Mouse (Mus musculus): Measurements from ENCODE around the gene Tst. TPM values are rescaled to one million over a fixed set of nuclear protein-coding genes. Genes with fewer than 3 reads are reported as not detected.

Gene Tst
- 11.5 and 15.6 TPM in 2 replicates for polyA plus RNA-seq (2015; fragmentation: Nextera tagmentation; extraction: Ambion mirVana)

GRCm38 (mm10) chr15:78405517-78406211, at the start of gene Tst:
Gene Tst, minus strand, starts transcription at chr15:78405907.
- no peaks in the 10 kb centered on the region for H3K36me3 ChIP-seq (replicated peaks)
- ATAC-seq (replicated peaks) = peak; percentile 70
- H3K27ac ChIP-seq = peak within 1 kb of the TSS; percentile 85
- no peaks in the 10 kb centered on the region for H3K9me3 ChIP-seq
- peaks cover 30% of the 10 kb centered on the region for H3K27me3 ChIP-seq (replicated peaks)
- peak within 1 kb of the TSS; percentile 59 for H3K4me3 ChIP-seq
- WGBS = 2% methylated on average over 34 of the region's 34 CpGs
- H3K4me2 ChIP-seq = peak within 1 kb of the TSS; percentile 89
- H3K9ac ChIP-seq = peak within 1 kb of the TSS; percentile 62
- H3K4me1 ChIP-seq = peaks cover 41% of the 10 kb centered on the region

GRCm38 (mm10) chr15:78455168-78455567, 49.5 kb upstream of the Tst start:
- WGBS = 66% methylated on average over 4 of the region's 4 CpGs
- H3K4me3 ChIP-seq = no peak overlapping the region
- no peak for ATAC-seq (replicated peaks)
- no peaks in the 10 kb centered on the region for H3K36me3 ChIP-seq (replicated peaks)
- no peaks in the 10 kb centered on the region for H3K4me1 ChIP-seq
- H3K9ac ChIP-seq = no peak overlapping the region
- no peaks in the 10 kb centered on the region for H3K27me3 ChIP-seq (replicated peaks)
- H3K9me3 ChIP-seq = no peaks in the 10 kb centered on the region
- H3K4me2 ChIP-seq = no peak overlapping the region
- no peak overlapping the region for H3K27ac ChIP-seq

GRCm38 (mm10) chr15:78452929-78453328, 47.2 kb upstream of the Tst start:
- Histone ChIP-seq H3K4me2 (no peak overlapping the region), H3K9me3 (no peaks in the 10 kb centered on the region), H3K27me3 (replicated peaks) (no peaks in the 10 kb centered on the region), H3K36me3 (replicated peaks) (no peaks in the 10 kb centered on the region), H3K27ac (no peak overlapping the region), H3K4me1 (peaks cover 4% of the 10 kb centered on the region), H3K4me3 (no peak overlapping the region), H3K9ac (no peak overlapping the region)
- WGBS = 89% methylated on average over 3 of the region's 3 CpGs
- ATAC-seq (replicated peaks) = no peak

GRCm38 (mm10) chr15:78451201-78451600, 45.5 kb upstream of the Tst start:
- Histone ChIP-seq H3K4me2 (no peak overlapping the region), H3K9me3 (no peaks in the 10 kb centered on the region), H3K27ac (no peak overlapping the region), H3K9ac (no peak overlapping the region), H3K27me3 (replicated peaks) (no peaks in the 10 kb centered on the region), H3K36me3 (replicated peaks) (no peaks in the 10 kb centered on the region), H3K4me1 (peaks cover 6% of the 10 kb centered on the region), H3K4me3 (no peak overlapping the region)
- ATAC-seq (replicated peaks) = no peak
- 78% methylated on average over 2 of the region's 2 CpGs for WGBS

- Histone ChIP-seq H3K4me1 (peaks cover 6% of the 10 kb centered on the region), H3K27me3 (replicated peaks) (no peaks in the 10 kb centered on the region), H3K9ac (no peak overlapping the region), H3K9me3 (no peaks in the 10 kb centered on the region), H3K4me2 (no peak overlapping the region), H3K36me3 (replicated peaks) (no peaks in the 10 kb centered on the region), H3K27ac (no peak overlapping the region), H3K4me3 (no peak overlapping the region)
- ATAC-seq (replicated peaks) = no peak
- 85% methylated on average over 6 of the region's 6 CpGs for WGBS
Observed at GRCm38 (mm10) chr15:78450419-78450768, 44.7 kb upstream of the Tst start.

GRCm38 (mm10) chr15:78449694-78450418, 44.1 kb upstream of the Tst start:
- Histone ChIP-seq H3K4me2 (no peak overlapping the region), H3K4me1 (peaks cover 6% of the 10 kb centered on the region), H3K36me3 (replicated peaks) (no peaks in the 10 kb centered on the region), H3K27me3 (replicated peaks) (no peaks in the 10 kb centered on the region), H3K4me3 (no peak overlapping the region), H3K9ac (no peak overlapping the region), H3K27ac (no peak overlapping the region), H3K9me3 (no peaks in the 10 kb centered on the region)
- 36% methylated on average over 7 of the region's 7 CpGs for WGBS
- ATAC-seq (replicated peaks) = no peak

GRCm38 (mm10) chr15:78449131-78449530, 43.4 kb upstream of the Tst start:
- H3K9ac ChIP-seq = no peak overlapping the region
- WGBS = 73% methylated on average over 6 of the region's 6 CpGs

GRCm38 (mm10) chr15:78447746-78448535, 42.2 kb upstream of the Tst start:
- H3K36me3 ChIP-seq (replicated peaks) = no peaks in the 10 kb centered on the region
- WGBS = under 1% methylated on average over 22 of the region's 22 CpGs
- H3K27me3 ChIP-seq (replicated peaks) = no peaks in the 10 kb centered on the region
- H3K4me2 ChIP-seq = peak overlapping the region; percentile 55
- H3K9ac ChIP-seq = peak overlapping the region; percentile 40; the same call in 1 of the 2 replicates
- H3K9me3 ChIP-seq = no peaks in the 10 kb centered on the region
- peak overlapping the region; percentile 27 for H3K4me3 ChIP-seq
- peaks cover 9% of the 10 kb centered on the region for H3K4me1 ChIP-seq
- peak; percentile 32; the same call in 1 of the 2 replicates for ATAC-seq (replicated peaks)
- peak overlapping the region; percentile 71 for H3K27ac ChIP-seq

More at GRCm38 (mm10) chr15:78449131-78449530, 43.4 kb upstream of the Tst start:
- no peak for ATAC-seq (replicated peaks)
- Histone ChIP-seq H3K27me3 (replicated peaks) (no peaks in the 10 kb centered on the region), H3K4me1 (peaks cover 6% of the 10 kb centered on the region), H3K4me3 (no peak overlapping the region), H3K4me2 (no peak overlapping the region), H3K27ac (no peak overlapping the region), H3K9me3 (no peaks in the 10 kb centered on the region), H3K36me3 (replicated peaks) (no peaks in the 10 kb centered on the region)

GRCm38 (mm10) chr15:78447121-78447520, 41.4 kb upstream of the Tst start:
- Histone ChIP-seq H3K4me1 (peaks cover 9% of the 10 kb centered on the region), H3K9me3 (no peaks in the 10 kb centered on the region), H3K4me3 (no peak overlapping the region), H3K9ac (no peak overlapping the region), H3K36me3 (replicated peaks) (no peaks in the 10 kb centered on the region), H3K27me3 (replicated peaks) (no peaks in the 10 kb centered on the region), H3K27ac (no peak overlapping the region), H3K4me2 (no peak overlapping the region)
- ATAC-seq (replicated peaks) = no peak
- 27% methylated on average over 7 of the region's 7 CpGs for WGBS

GRCm38 (mm10) chr15:78443857-78444256, 38.1 kb upstream of the Tst start:
- 46% methylated on average over 6 of the region's 6 CpGs for WGBS
- Histone ChIP-seq H3K27ac (no peak overlapping the region), H3K36me3 (replicated peaks) (no peaks in the 10 kb centered on the region), H3K4me3 (no peak overlapping the region), H3K27me3 (replicated peaks) (no peaks in the 10 kb centered on the region), H3K4me2 (no peak overlapping the region), H3K9ac (no peak overlapping the region), H3K9me3 (no peaks in the 10 kb centered on the region), H3K4me1 (peaks cover 9% of the 10 kb centered on the region)
- no peak for ATAC-seq (replicated peaks)

- Histone ChIP-seq H3K27me3 (replicated peaks) (no peaks in the 10 kb centered on the region), H3K4me2 (no peak overlapping the region), H3K4me1 (peaks cover 12% of the 10 kb centered on the region), H3K9me3 (no peaks in the 10 kb centered on the region), H3K4me3 (no peak overlapping the region), H3K27ac (no peak overlapping the region), H3K9ac (no peak overlapping the region), H3K36me3 (replicated peaks) (no peaks in the 10 kb centered on the region)
- WGBS = 91% methylated on average over 19 of the region's 19 CpGs
- no peak for ATAC-seq (replicated peaks)
Observed at GRCm38 (mm10) chr15:78442231-78442630, 36.5 kb upstream of the Tst start.

GRCm38 (mm10) chr15:78438973-78439372, 33.3 kb upstream of the Tst start:
- Histone ChIP-seq H3K36me3 (replicated peaks) (0 out of 2 replicates have a peak, but pooled peaks cover 9% of the 10 kb centered on the region), H3K4me1 (peaks cover 27% of the 10 kb centered on the region)
- 73% methylated on average over 9 of the region's 9 CpGs for WGBS

More at GRCm38 (mm10) chr15:78438973-78439372, 33.3 kb upstream of the Tst start:
- H3K9me3 ChIP-seq = no peaks in the 10 kb centered on the region
- peaks cover 3% of the 10 kb centered on the region; the same call in 1 of the 2 replicates for H3K27me3 ChIP-seq (replicated peaks)
- no peak overlapping the region for H3K27ac ChIP-seq
- ATAC-seq (replicated peaks) = no peak
- H3K4me3 ChIP-seq = no peak overlapping the region
- H3K9ac ChIP-seq = no peak overlapping the region
- no peak overlapping the region for H3K4me2 ChIP-seq

All from midbrain, embryonic 15.5 days (tissue).